Mouse (Mus musculus) heart, embryonic 16.5 days (tissue): ENCODE measurements around the gene Klhdc4. TPM values are rescaled to one million over a fixed set of nuclear protein-coding genes. Genes with fewer than 3 reads are reported as not detected.

Experiments
- ATAC-seq: fragments of 200-750 bp; cut with Nextera tagmentation; replicated peaks from 2 replicates; pipeline ENCODE4 v1.8.0; 2017; ENCODE audit warnings: moderate number of reproducible peaks; ENCODE audit not compliant: insufficient read depth, low FRiP score; ENCODE audit errors: extremely low read depth
- H3K27ac ChIP-seq: fragments of 300-500 bp; sonication (generic); 2 replicates; pipeline ENCODE4 v1.5.1; 2014; ENCODE audit warnings: mild to moderate bottlenecking, low read length, control low read depth, moderate library complexity
- H3K27me3 ChIP-seq: fragments of 300-500 bp; sonication (generic); 2 replicates; pipeline ENCODE4 v1.6.1; 2014; ENCODE audit warnings: low read length, mixed read lengths; ENCODE audit not compliant: control insufficient read depth, insufficient read depth
- H3K36me3 ChIP-seq: fragments of 300-500 bp; sonication (generic); 2 replicates; pipeline ENCODE4 v1.6.1; 2014; ENCODE audit not compliant: control insufficient read depth, insufficient read depth
- H3K4me1 ChIP-seq: fragments of 300-500 bp; sonication (generic); 2 replicates; pipeline ENCODE4 v1.6.1; 2014; ENCODE audit warnings: low read length, mixed read lengths; ENCODE audit not compliant: control insufficient read depth, insufficient read depth
- H3K4me2 ChIP-seq: fragments of 300-500 bp; sonication (generic); 2 replicates; pipeline ENCODE4 v1.6.1; 2014; ENCODE audit warnings: low read depth, mild to moderate bottlenecking, control low read depth, low read length
- H3K4me3 ChIP-seq: fragments of 300-500 bp; sonication (generic); 2 replicates; pipeline ENCODE4 v1.5.1; 2014; ENCODE audit warnings: mild to moderate bottlenecking, control low read depth, low read length
- H3K9ac ChIP-seq: fragments of 300-500 bp; sonication (generic); 2 replicates; pipeline ENCODE4 v1.6.1; 2014; ENCODE audit warnings: low read length, control low read depth
- H3K9me3 ChIP-seq: fragments of 300-500 bp; sonication (generic); replicated peaks from 2 replicates; pipeline ENCODE4 v1.6.1; 2016; ENCODE audit warnings: low read length; ENCODE audit not compliant: control insufficient read depth
- WGBS: fragments of 180-500 bp; shearing (Covaris S2); extraction: QIAGEN DNeasy Blood & Tissue Kit; methylation state at CpG from one replicate; pipeline ENCODE4 v1.1.7; 2014; 5-methylcytosine and 5-hydroxymethylcytosine counted together
- polyA plus RNA-seq: library from polyadenylated mRNA; unstranded; fragments of >200 nt; fragmentation: Nextera tagmentation; extraction: Ambion mirVana; gene quantifications from 2 replicates; pipeline ENCODE4 v1.2.1, GENCODE M21; 2015

Klhdc4 gene
- polyA plus RNA-seq, 1 experiment from 2014 or later, result 27.0 TPM

DNA sequence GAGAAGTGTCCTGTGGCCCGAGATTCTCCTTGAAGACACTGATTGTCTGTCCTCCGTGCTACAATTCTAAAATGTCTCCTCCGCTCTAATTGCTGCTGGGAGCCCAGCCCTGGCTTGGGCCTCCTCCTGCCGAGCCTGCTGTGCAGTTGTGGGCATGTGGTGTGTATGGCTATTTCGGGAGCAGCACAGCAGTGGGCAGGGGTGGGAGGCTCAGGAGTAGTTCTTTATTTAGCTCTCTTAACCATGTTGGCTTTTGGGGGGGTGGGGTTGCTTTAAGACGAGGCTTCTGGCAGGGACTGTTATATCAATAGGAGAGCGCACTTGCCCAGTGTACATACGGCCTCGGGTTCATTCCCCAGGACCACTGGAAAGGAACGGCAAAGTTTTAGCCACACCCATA, 42.8 kb downstream of the Klhdc4 start:
- ATAC-seq, result peak; percentile 95
- Histone ChIP-seq H3K9ac (peak overlapping the region; percentile 68), H3K36me3 (no peaks in the 10 kb centered on the region), H3K27ac (peak overlapping the region; percentile 94), H3K9me3 (no peaks in the 10 kb centered on the region), H3K4me1 (peaks cover 18% of the 10 kb centered on the region), H3K4me2 (peak overlapping the region; percentile 43), H3K4me3 (no peak overlapping the region), H3K27me3 (no peaks in the 10 kb centered on the region)
- 26% methylated on average over 10 of the region's 10 CpGs for WGBS

- no peaks in the 10 kb centered on the region for H3K9me3 ChIP-seq
- H3K27ac ChIP-seq, result no peak overlapping the region
- ATAC-seq, result no peak
- H3K36me3 ChIP-seq, result no peaks in the 10 kb centered on the region
- peaks cover 18% of the 10 kb centered on the region for H3K4me1 ChIP-seq
- no peak overlapping the region for H3K4me3 ChIP-seq
- no peaks in the 10 kb centered on the region; the same call in 1 of the 2 replicates for H3K27me3 ChIP-seq
- H3K9ac ChIP-seq, result no peak overlapping the region
- WGBS, result 25% methylated on average over 5 of the region's 5 CpGs
- H3K4me2 ChIP-seq, result no peak overlapping the region
Observed at GRCm38 (mm10) chr8:121782493-121782892, 46.9 kb downstream of the Klhdc4 start.

DNA sequence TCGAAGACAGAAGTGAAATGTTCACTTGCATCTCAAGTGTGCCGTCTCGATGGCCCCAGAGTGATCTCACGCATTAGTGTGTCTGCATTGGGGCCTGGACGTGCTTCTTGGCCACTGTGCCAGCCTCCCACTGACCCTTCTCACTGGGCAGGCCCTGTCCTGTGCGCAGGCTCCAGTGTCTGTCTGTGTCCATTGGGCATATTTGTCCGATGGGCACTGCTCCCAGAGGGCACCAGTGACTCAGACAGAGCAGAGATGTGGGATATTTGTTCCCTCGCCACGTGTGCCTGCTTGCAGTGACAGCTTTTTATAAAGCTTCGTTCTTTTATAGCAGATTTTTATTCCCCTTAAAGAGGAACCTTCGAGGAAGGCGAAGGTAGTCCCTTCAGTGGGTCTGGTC, 55.5 kb downstream of the Klhdc4 start:
- Histone ChIP-seq H3K4me2 (no peak overlapping the region), H3K27me3 (no peaks in the 10 kb centered on the region; the same call in 1 of the 2 replicates), H3K9ac (no peak overlapping the region), H3K36me3 (no peaks in the 10 kb centered on the region), H3K27ac (no peak overlapping the region), H3K4me1 (no peaks in the 10 kb centered on the region), H3K9me3 (no peaks in the 10 kb centered on the region), H3K4me3 (no peak overlapping the region)
- ATAC-seq, result no peak
- 83% methylated on average over 12 of the region's 12 CpGs for WGBS

DNA sequence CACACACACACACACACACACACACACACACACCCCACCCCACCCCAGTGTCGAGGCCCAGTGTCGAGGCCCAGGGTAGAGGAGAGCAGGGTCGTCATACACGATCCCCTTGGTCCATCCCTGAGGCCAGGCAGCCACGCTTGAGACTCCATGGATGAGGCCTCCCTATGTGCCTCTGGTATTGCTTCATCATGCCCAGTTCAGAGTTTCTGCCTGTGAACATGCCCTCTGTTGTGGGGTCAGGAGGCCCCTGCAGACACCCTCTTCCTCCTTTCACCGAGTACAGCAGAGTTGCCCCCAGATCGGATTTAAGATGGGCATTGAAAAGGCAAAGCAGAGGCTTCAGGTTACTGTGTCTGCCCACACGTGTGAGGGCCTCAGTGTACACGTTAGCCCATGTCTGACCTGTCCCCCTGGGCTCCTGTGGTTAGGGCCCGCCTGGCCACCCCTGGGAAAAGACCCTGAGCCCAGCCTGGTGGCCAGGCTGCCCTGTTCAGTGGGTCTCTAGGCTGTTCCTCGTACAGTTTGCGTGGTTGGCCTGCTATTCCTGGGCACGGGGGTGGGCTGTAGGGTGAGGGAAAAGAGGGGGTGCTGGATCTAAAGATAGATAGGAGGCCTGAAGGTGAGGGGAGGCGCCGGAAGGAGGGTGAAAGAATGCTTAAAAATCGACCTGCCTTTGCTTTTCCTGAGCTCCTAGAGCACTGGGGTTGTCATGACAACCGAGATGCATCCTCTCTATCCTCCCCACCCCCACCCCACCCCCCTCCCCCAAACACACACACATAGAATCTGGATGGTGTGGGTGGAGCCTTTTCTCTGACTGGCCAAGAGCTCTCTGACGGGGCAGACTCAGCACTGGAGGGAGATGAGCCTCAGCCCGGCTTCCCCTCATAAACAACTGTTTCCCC, 58.3 kb downstream of the Klhdc4 start:
- H3K36me3 ChIP-seq, result no peaks in the 10 kb centered on the region
- no peak overlapping the region for H3K27ac ChIP-seq
- no peak overlapping the region for H3K9ac ChIP-seq
- no peaks in the 10 kb centered on the region; the same call in 1 of the 2 replicates for H3K27me3 ChIP-seq
- WGBS, result 41% methylated on average over 19 of the region's 19 CpGs
- ATAC-seq, result no peak
- no peaks in the 10 kb centered on the region for H3K9me3 ChIP-seq
- no peak overlapping the region for H3K4me2 ChIP-seq
- H3K4me1 ChIP-seq, result no peaks in the 10 kb centered on the region
- no peak overlapping the region for H3K4me3 ChIP-seq

GRCm38 (mm10) chr8:121769621-121770020, 59.7 kb downstream of the Klhdc4 start:
- Histone ChIP-seq H3K27me3 (peaks cover 2% of the 10 kb centered on the region; the same call in 1 of the 2 replicates), H3K9ac (no peak overlapping the region), H3K4me1 (no peaks in the 10 kb centered on the region), H3K9me3 (no peaks in the 10 kb centered on the region), H3K36me3 (no peaks in the 10 kb centered on the region), H3K27ac (no peak overlapping the region), H3K4me2 (no peak overlapping the region), H3K4me3 (no peak overlapping the region)
- ATAC-seq, result no peak
- 92% methylated on average over 2 of the region's 2 CpGs for WGBS

- ATAC-seq, result no peak
- no peaks in the 10 kb centered on the region for H3K4me1 ChIP-seq
- H3K36me3 ChIP-seq, result no peaks in the 10 kb centered on the region
- H3K9me3 ChIP-seq, result no peaks in the 10 kb centered on the region
- H3K9ac ChIP-seq, result no peak overlapping the region
- WGBS, result 49% methylated on average over 3 of the region's 3 CpGs
- peaks cover 2% of the 10 kb centered on the region; the same call in 1 of the 2 replicates for H3K27me3 ChIP-seq
- H3K4me2 ChIP-seq, result no peak overlapping the region
- H3K27ac ChIP-seq, result no peak overlapping the region
- H3K4me3 ChIP-seq, result no peak overlapping the region
Observed at GRCm38 (mm10) chr8:121769095-121769494, 60.3 kb downstream of the Klhdc4 start.

GRCm38 (mm10) chr8:121765594-121766138, 63.7 kb downstream of the Klhdc4 start:
- WGBS, result 71% methylated on average over 7 of the region's 7 CpGs
- H3K9ac ChIP-seq, result no peak overlapping the region
- no peak for ATAC-seq

GRCm38 (mm10) chr8:121763700-121764013, 65.7 kb downstream of the Klhdc4 start:
- Histone ChIP-seq H3K4me1 (no peaks in the 10 kb centered on the region), H3K9me3 (no peaks in the 10 kb centered on the region), H3K4me3 (no peak overlapping the region), H3K27me3 (0 out of 2 replicates have a peak, but pooled peaks cover 5% of the 10 kb centered on the region), H3K9ac (no peak overlapping the region), H3K27ac (no peak overlapping the region), H3K36me3 (no peaks in the 10 kb centered on the region), H3K4me2 (no peak overlapping the region)
- ATAC-seq, result no peak
- 54% methylated on average over 9 of the region's 9 CpGs for WGBS

More at GRCm38 (mm10) chr8:121765594-121766138, 63.7 kb downstream of the Klhdc4 start:
- H3K4me2 ChIP-seq, result no peak overlapping the region
- H3K36me3 ChIP-seq, result no peaks in the 10 kb centered on the region
- H3K27me3 ChIP-seq, result 0 out of 2 replicates have a peak, but pooled peaks cover 2% of the 10 kb centered on the region
- H3K4me1 ChIP-seq, result no peaks in the 10 kb centered on the region
- H3K27ac ChIP-seq, result no peak overlapping the region
- H3K9me3 ChIP-seq, result no peaks in the 10 kb centered on the region
- no peak overlapping the region for H3K4me3 ChIP-seq

DNA sequence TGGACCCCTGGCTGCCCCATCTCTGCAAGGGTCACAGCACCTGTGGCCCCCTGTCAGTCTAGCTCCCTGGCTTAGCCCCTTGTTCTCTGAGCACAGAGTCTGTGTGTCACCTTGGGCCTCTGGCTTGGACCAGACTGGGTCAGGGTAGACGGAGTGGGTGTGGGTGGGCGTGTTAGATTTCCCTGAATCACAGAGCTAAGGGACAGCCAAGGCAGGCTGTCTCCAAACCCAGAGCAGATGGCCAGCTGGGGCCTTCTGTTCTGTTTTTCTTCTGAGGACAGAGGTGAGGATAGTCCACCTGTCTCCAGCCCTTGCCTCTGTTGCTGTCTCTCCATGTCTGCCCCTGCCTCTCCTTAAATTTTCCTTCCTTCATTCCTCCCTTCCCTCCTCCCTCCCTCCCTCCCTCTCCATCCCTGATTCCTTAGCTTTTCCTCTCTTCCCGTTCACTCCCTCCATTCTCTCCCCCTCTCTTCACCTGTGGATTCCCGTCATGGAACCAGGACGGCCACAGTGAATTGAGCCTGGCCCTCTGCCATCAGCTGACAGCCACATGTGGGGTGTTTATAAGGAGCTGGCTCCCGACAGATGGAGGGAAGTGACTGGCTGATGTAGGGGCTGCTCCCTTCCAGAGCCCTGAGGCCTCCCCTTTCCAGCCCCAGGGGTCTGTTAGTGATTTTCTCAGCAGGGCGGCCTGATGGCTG, 66.2 kb downstream of the Klhdc4 start:
- Histone ChIP-seq H3K27me3 (0 out of 2 replicates have a peak, but pooled peaks cover 5% of the 10 kb centered on the region), H3K9ac (no peak overlapping the region), H3K27ac (no peak overlapping the region), H3K4me1 (no peaks in the 10 kb centered on the region), H3K9me3 (no peaks in the 10 kb centered on the region), H3K36me3 (no peaks in the 10 kb centered on the region), H3K4me2 (no peak overlapping the region), H3K4me3 (no peak overlapping the region)
- 37% methylated on average over 7 of the region's 7 CpGs for WGBS
- ATAC-seq, result no peak
